Mouse (Mus musculus): ENCODE data around the gene Ckap4.

- TF ChIP-seq CTCF (IDR thresholded peaks at IDR 0.05; ENCODE audit: low read depth) (no peak), EP300 (IDR thresholded peaks at IDR 0.05; ENCODE audit: low read depth) (no peak)
Observed at GRCm38 (mm10) chr10:84564427-84564826, 30.6 kb upstream of the Ckap4 start.

Measured in heart, postnatal 0 days (tissue).